Mouse (Mus musculus): ENCODE results near the gene Gm42674.

The Gm42674 gene

DNA sequence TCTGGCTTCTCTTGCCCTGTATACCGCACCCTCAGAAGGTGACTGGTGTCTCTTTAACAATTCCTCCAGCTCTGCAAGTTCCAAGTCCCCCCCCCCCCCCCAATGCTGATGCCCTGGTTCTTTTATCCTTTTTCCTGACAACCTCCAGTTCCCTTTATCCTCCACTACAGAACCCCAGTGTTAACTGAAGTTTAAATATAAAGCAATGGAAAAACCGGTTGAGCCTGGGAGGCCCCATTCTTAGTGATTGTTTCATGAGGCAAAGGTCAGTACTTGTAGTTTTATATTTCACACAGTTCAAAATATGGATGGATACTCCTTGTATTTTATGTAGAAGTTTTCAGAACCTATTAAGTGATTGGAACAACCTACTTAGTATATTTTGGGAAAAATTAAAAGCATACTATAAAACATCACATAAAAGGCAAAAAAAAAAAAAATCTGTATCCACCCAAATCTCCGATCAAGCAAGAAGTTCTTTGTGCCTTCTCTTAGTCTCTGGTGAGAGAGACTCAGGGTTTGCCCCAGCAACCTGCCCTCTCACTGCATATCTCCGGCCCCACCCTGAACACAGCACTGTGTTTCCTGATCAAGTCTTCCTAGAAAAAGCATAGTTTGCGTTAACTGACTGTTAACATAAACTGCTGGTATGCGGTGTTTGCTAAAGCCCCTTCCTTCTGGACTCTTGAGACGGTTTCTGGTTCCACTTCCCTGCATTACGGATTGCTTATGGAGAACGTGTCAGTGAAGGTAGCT lies 24.7 kb downstream of the Gm42674 start:
- DNase-seq = no peak

DNA sequence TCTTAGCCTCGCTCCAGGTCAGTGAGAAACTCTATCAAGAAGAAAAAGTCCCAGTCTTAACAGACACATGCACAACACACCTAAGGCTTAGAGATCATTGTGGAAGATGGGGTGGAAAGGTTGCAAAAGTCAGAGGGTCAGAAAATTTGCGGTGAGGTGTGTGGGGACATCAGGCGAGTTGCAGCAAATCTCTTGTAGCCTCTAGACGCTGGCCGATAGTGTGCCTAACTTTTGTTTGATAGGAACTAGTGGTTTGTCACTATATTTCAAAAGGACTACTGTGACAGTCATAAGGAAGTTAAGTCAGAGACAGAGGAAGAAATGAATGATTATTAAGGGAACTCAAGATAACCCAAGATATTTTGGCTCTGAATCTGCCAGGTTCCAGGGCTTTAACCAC lies 25.7 kb downstream of the Gm42674 start:
- no peak for DNase-seq

DNA sequence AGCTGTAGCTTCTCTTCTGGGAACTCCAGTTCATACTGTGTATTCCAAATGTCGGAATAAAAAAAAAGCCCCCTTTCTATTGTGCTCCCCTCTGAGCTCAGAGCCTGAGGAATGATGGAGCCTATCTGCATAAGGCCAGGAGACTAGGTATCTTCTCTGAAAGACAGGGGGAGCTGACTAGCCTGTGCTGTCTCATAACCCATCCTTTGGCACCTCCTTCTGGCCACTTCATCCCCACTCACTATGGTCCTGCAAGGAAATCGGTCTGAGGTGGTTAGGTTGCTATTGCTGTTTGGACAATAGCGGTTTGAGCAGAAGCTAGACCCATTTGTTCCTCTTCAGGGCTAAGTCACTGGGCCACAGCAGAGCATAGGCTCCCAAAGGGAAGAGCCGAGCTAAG lies 26.1 kb downstream of the Gm42674 start:
- DNase-seq = peak in 1 of 2 experiments; percentile 6

DNA sequence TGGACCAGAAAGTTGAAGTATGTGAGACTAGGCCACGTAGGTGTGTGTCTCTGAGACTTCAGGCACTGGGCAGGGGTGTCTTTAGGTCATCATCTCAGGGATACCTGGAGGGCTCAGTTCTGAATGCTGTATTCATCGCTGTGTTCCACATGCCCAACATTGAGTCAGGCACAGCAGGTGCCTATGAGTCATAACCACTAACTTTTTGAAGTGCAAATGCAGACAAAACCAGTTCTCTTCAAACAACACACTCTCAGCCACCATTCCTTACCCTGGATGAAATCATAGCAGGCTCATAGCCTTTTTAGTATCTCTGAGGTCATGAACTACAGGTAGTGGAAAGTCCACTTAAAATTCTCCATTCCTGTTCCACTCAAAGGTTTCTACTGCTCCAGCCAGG lies 27.6 kb downstream of the Gm42674 start:
- no peak for DNase-seq

DNA sequence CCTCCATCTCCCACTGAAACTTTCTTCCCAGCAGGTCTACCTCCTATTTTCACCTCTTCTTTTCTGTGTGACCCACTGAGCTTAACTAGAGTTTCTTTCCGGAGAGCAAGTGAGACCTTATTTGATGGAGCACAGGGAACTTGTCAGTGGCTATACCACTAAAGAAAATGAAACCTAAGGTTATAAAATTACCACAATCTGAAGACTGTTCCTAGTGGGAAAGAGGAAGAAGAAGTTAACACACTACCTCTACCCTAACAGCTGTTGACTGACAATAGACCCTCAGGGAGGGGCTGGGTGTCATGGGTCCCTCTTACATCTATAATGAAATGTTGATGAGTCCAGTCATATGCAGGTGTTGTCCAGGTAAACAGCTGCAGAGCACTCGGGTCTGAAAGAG lies 30.3 kb downstream of the Gm42674 start:
- DNase-seq = no peak

DNA sequence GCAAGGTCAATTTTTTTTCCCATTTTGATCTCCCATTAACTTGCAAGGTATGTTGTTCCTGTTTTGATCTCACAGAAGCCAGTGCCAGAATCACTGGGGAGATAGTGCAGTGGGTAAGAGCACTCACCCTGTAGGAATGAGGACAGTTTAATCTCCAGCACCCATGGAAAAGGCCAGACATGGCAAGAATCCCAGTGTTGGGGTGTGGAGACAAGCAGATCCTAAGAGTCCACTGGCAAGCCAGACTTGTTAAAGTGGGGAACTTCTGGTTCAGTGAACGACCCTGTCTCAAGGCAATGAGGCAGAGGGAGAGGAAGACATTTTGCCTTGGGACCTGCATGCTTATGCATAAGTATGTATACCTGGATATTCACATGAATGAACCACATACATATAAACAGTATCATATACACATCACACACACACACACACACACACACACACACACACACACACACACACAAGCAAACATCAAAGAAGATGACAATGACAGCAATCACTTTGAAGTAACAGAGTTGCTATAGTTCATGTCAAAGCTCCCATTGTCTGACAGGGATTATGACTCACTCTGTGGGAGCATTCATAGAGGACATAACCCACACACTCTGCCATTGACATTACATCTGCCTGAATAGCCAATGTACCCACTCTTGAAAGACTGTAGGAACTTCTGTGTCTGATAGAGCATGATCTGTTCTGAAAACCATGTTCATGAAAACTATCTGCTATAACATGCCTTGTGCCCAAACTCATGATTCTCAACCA lies 37.0 kb downstream of the Gm42674 start:
- DNase-seq = no peak

DNA sequence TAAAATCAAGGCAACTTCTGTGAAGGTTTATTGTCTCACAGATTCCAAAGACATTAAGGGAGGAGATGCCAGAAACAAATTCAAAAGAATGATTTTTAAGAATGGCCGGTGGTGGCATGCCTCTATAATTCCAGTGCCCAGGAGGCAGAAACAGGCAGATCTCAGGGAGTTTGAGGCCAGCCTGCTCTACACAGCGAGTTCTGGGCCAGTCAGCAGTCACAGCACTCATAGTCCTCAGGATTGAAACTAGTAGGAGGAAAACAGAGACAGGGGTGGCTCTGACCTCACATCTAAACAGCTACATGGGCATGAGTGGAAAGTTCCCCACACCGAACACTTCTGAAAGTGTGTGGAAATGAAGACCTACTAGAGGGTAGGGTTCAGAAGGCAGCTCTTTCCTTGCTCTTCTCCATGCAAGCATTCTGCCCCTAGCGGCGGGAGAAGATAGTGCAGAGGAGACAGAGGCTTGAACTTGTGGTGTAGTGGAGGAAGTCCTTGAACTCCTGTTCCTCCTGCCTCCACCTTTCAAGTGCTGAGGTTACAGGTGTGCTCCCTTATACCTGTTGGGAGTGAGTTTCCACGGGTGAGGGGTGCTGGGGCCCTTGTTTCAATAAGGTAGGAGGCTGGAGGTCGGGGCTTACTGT lies 37.9 kb downstream of the Gm42674 start:
- DNase-seq = peak in 1 of 2 experiments; percentile 23

DNA sequence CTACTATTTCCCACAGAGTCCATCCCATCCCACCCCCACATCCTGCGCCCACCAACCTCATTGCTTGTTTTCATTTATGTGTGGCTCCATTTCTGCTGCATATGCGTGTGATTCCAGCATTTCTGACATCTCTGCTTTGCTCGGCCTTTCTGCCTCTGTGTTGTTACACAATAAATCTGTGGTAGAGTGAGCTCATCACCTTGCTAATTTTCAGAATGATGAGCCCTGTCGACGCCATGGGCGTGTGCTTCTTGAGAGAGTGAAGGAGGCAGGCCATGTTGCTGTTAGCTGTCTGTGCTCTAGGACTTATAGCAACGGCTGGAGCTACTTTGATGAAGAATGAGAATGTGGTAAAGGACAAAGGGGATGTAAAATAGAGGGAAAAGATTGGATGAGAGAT lies 39.3 kb downstream of the Gm42674 start:
- DNase-seq = no peak

DNA sequence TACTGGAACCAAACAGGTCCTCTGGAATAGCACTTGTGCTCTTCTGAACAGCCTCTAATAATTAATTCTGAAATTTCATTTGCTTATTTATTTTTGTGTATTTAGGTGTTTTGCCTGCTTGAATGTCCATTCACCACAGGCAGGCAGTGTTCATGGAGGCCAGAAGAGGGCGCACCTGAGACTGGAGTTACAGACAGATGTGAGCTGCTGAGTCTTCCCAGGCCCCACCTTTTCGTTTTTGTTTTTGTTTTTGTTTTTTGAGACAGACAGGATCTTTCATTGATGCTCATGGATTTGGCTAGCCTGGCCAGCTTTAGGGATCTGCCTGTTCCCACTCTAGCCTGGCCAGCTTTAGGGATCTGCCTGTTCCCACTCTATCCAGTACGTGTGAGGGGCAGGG lies 42.5 kb downstream of the Gm42674 start:
- peak; percentile 13 to 66 for DNase-seq

DNA sequence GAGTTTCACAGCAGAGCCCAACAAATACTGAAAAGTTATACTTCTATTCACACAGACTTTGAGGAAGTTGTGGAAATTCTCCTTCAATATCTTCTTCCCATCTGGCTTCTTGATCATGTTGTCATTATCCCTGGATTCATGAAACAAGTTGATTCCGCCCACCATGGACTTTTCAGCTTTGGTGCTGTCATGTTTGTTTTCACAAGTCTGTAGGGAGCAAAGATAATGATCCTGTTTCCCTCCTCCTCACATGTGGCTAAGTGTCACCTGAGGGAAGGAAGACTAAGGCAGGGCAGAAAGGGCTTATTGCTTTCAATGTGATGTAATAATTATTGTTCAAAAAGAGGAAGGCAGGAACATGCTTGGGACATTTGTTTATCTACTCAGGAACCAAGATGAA lies 45.6 kb downstream of the Gm42674 start:
- DNase-seq = no peak

DNA sequence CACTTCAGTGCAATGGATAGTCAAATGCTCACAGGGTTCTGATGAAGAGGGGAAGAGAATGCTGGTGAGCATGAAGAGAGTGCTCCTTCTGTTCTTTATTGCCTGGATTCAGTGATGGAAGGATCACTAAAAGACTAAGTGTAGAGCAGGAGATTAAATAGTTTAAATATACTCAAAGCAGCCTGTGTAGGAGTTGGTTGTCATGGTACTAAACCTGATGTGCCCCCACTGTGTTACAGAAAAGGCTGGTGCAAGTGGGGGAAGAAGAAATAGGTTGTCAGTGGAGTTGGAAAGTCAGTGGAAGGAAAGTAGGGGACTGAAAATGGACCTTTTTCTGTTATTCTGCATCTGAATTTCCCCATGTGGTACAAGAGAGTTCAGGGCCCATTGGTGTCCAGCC lies 47.3 kb downstream of the Gm42674 start:
- DNase-seq = no peak

DNA sequence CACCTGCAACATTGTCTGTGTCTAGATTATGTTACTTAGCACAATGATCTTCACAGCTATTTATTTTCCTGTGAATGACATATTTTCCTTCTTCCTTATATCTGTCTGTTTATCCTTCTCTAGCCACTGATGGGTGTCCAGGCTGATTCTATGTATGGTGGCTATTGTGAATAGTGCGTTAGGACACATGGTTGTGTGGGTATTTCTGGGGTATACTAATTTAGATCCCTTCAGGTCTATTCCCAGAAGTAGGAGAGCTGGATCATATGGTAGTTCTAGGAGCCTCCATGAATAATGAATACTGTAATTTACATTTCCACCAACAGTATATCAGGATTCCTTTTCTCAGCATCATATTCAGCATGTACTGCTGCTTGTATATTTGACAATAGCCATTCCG lies 48.1 kb downstream of the Gm42674 start:
- DNase-seq = no peak

DNA sequence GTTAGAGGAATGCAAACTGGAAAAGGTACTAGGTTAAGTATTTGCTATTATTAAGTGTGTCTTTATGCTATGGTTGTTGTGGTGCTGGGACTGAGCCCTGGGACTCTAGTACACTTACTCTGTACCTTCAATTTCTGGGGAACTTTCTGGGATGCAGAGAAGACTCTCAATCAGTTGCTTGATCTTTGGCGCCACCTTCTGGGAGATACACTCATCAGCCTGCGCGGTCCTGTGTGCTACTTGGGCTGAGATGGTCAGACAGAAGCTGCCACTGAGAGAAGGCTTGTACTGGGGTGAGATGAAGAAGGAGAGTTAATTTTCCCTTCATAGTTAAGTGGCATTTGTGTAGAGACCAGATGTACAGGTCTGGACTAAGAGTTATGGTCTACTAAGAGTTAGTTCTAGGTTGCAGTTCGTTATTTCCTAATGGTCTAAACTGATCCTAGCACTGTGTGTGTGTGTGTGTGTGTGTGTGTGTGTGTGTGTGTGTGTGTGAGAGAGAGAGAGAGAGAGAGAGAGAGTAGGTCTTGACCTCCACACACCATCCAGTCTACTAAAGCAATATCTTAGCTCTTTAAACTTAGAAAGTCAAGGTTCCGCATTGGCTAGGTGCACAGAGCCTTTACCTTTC lies 51.3 kb downstream of the Gm42674 start:
- peak; percentile 14 to 72 for DNase-seq

DNA sequence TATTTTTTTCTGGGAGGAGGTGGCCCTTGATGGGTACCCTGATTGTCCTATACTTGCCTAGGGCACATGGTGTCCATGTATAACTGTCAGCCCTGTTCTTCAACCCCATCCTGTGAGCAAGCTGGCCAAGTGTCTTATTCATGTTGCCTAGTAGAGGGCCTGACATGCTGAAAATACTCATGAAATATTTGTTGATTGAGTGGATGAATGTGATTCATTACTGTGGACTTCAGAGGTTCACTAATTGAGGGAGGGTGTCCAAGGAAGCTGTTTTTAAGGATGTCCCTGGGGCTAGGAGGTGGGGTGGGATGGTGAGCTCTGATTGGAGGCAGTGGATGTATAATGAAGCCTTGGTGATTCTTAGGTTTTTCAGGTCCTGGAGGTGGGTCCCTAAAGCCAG lies 52.0 kb downstream of the Gm42674 start, which contains the start of gene S100a7a:
Gene S100a7a (plus strand): TSS at position 301 of the 400 bp plus-strand sequence.
- no peak for DNase-seq
